Mouse (Mus musculus) ES-Bruce4 (cell line): ENCODE measurements around the gene Ppp4r4.

Experiments
- CTCF ChIP-seq: IDR thresholded peaks from one replicate; pipeline ENCODE4 v1.8.1; 2011; ENCODE audit warnings: low read depth, low read length
- EP300 ChIP-seq: IDR thresholded peaks from 2 replicates; pipeline ENCODE4 v1.6.1; 2011; ENCODE audit warnings: low read depth, low read length; ENCODE audit not compliant: insufficient read depth

GRCm38 (mm10) chr12:103565151-103565550, 33.1 kb downstream of the Ppp4r4 start:
- no peak for TF ChIP-seq EP300
- no peak for TF ChIP-seq CTCF
